Mouse (Mus musculus) kidney, adult 2 months (tissue): Measurements from ENCODE around the gene Commd4. TPM values are rescaled to one million over a fixed set of nuclear protein-coding genes. Genes with fewer than 3 reads are reported as not detected.

Experiments used
- DNase-seq: peaks from one replicate; pipeline ENCODE4 v3.0.0; 2021
- H3K27ac ChIP-seq: fragments of 200-500 bp; 2 replicates; pipeline ENCODE4 v1.5.1; 2012; ENCODE audit warnings: low read depth, low read length, control low read depth, inconsistent platforms; ENCODE audit not compliant: insufficient read depth
- H3K27me3 ChIP-seq: fragments of 200-500 bp; replicated peaks from 2 replicates; pipeline ENCODE4 v1.6.1; 2012; ENCODE audit warnings: mild to moderate bottlenecking, moderate library complexity, low read length, inconsistent platforms; ENCODE audit not compliant: control insufficient read depth, insufficient read depth
- H3K36me3 ChIP-seq: fragments of 200-500 bp; 2 replicates; pipeline ENCODE4 v1.6.1; 2012; ENCODE audit warnings: mild to moderate bottlenecking, moderate library complexity, low read length, inconsistent platforms; ENCODE audit not compliant: control insufficient read depth, insufficient read depth
- H3K4me1 ChIP-seq: fragments of 200-500 bp; 2 replicates; pipeline ENCODE4 v1.6.1; 2011; ENCODE audit warnings: low read length; ENCODE audit not compliant: control insufficient read depth, insufficient read depth
- H3K4me3 ChIP-seq: fragments of 200-500 bp; 2 replicates; pipeline ENCODE4 v1.5.1; 2011; ENCODE audit warnings: mild to moderate bottlenecking, low read depth, low read length, control low read depth; ENCODE audit not compliant: insufficient read depth
- CTCF ChIP-seq: fragments of 200-500 bp; conservative IDR thresholded peaks from 2 replicates; pipeline ENCODE4 v1.5.1; 2011; ENCODE audit warnings: low read depth, mild to moderate bottlenecking, control low read depth, low read length, moderate library complexity, mixed read lengths; ENCODE audit not compliant: insufficient read depth, insufficient read length
- POLR2A ChIP-seq: fragments of 200-500 bp; IDR thresholded peaks from one replicate; pipeline ENCODE4 v1.6.1; 2011; ENCODE audit warnings: low read depth, low read length, control low read depth
- WGBS: fragments of 180-500 bp; shearing (Covaris S2); methylation state at CpG from one replicate; pipeline ENCODE4 v1.1.7; 2018; 5-methylcytosine and 5-hydroxymethylcytosine counted together
- polyA plus RNA-seq: library from polyadenylated mRNA; depleted of rRNA; stranded (reverse); fragments of >200 nt; gene quantifications from 2 replicates; pipeline ENCODE4 v1.2.3, GENCODE M21; 2012

Commd4 gene
- polyA plus RNA-seq, 1 experiment, result 133 TPM

DNA sequence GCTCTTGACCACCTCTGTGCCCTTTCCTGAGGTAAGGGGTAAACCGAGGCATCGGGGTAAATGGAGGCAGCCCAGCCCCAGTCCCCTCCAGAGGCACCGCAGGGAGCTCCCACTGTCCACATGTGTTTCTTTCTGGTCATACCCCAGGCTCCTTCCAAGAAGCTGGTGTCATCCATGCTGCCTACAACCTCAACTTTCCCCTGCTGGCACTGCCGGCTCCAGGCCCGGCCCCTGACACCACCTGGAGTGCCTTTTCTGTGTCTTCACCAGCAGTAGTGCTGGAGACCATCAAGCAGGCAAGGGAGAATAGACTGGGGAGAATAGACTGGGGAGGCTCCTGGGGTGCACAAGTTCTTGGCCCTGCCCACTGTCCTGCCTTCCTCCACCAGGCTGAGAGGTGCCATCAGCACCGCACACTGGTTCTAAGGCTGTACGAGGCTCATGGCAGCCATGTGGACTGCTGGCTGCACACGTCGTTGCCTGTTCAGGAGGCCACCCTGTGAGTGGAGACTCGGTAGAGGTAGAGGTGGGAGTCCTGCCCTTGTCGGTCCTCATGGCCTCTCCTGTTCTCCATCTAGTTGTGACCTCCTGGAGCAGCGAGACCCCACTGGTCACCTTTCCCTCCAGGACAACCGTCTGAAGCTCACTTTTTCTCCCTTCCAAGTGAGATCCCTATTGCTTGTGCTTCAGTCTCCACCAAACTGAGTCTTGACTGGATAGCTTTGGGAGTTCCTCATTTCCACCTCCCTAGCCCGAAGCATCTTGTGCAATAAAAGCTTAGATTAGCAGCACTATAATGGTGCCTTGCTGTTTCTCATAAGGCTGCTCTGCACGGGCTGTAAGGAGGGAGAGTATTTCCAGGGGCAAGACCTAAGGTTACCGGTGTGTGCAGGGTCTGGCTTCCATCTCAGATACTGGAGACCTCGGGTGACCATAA is 16.4 kb downstream of the Commd4 start:
- Histone ChIP-seq H3K4me1 (no peaks in the 10 kb centered on the region), H3K36me3 (no peaks in the 10 kb centered on the region), H3K4me3 (no peak overlapping the region), H3K27ac (no peak overlapping the region), H3K27me3 (no peaks in the 10 kb centered on the region)
- DNase-seq, result no peak
- WGBS, result 89% methylated on average over 17 of the region's 17 CpGs
- TF ChIP-seq CTCF (no peak), POLR2A (no peak)

DNA sequence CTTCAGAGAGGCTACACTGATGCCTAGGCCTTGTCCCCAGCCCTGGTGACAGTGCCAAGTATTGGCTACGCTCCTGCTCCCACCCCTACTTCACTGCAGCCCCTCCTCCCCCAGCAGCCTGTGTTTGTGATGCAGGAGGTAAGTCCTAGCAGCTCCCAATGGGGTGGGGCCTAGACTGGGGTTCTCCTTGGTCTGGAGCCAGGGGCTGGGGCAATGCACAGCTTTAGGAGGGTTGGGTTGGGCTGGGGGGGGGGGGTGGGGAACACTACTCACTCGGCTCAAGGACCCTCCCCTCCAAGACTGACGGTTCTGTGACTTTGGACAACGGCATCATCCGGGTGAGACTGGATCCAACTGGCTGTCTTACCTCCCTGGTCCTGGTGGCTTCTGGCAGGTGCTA is 18.6 kb downstream of the Commd4 start:
- TF ChIP-seq POLR2A (no peak), CTCF (no peak)
- no peaks in the 10 kb centered on the region for H3K36me3 ChIP-seq
- DNase-seq, result no peak
- H3K4me1 ChIP-seq, result no peaks in the 10 kb centered on the region
- WGBS, result 73% methylated on average over 5 of the region's 5 CpGs
- H3K4me3 ChIP-seq, result no peak overlapping the region
- H3K27me3 ChIP-seq, result no peaks in the 10 kb centered on the region
- H3K27ac ChIP-seq, result no peak overlapping the region

DNA sequence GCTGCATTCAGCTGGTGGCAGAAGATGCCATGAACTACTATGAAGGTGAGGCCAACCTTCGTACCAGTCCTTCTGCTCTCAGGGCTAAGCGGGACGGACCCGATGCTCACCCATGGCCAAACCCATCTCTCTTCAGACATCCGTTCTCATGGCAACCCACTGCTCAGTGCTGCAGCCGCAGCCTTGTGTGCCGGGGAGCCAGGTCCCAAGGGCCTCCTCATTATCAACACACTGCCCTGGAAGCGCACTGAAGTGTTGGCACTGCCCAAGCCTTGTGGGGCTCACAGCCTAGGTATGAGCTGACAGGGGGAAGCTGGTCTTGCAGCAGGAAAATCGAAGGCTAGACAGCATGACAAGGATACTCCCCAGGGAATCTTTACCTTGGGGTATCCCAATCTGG is 19.0 kb downstream of the Commd4 start:
- no peaks in the 10 kb centered on the region for H3K36me3 ChIP-seq

DNA sequence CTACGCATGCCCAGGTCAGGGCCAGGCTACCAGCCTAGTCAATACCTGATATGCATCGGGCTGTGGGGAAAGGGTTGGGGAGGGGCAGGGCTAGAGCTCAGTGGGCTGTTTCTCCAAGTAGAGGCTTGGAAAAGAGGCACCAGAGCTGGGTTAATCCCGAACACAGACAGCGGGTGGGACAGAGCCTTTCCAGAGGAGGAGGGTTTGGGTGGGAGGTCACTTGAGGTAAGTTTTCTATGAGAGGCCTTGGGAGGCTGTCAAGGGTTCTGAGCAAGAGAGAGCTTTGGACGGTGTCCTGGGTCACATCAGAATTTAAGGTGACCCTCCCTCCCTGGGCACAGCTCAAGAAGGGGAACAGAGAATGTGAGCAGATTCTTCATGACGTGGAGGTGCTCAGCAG is 19.6 kb downstream of the Commd4 start:
- H3K4me1 ChIP-seq, result no peaks in the 10 kb centered on the region
- H3K27ac ChIP-seq, result no peak overlapping the region
- no peaks in the 10 kb centered on the region for H3K36me3 ChIP-seq
- TF ChIP-seq CTCF, result no peak
- TF ChIP-seq POLR2A, result no peak
- no peaks in the 10 kb centered on the region for H3K27me3 ChIP-seq
- H3K4me3 ChIP-seq, result no peak overlapping the region
- 90% methylated on average over 6 of the region's 6 CpGs for WGBS
- DNase-seq, result no peak

More for the DNA sequence above, 19.0 kb downstream of the Commd4 start:
- TF ChIP-seq POLR2A (no peak), CTCF (no peak)
- no peak overlapping the region for H3K4me3 ChIP-seq
- H3K4me1 ChIP-seq, result no peaks in the 10 kb centered on the region
- WGBS, result 95% methylated on average over 9 of the region's 9 CpGs
- no peak for DNase-seq
- no peak overlapping the region for H3K27ac ChIP-seq
- H3K27me3 ChIP-seq, result no peaks in the 10 kb centered on the region

DNA sequence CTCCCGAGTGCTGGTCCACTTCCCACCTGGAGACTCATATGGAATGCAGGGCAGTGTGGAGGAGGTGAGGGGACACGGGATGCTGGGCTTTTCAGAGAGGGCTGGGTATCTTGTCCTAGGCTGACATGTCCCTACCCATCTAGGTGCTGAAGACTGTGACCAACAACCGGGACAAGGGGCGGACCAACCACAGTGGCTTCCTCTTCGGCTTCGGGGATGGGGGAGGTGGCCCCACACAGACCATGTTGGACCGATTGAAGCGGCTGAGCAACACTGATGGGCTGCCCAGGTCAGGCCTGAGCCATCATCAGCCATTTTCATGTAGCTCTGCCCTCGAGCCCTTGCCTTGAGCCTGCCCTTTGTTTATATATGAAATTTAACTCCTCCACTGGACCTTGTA is 20.4 kb downstream of the Commd4 start:
- WGBS, result 85% methylated on average over 9 of the region's 9 CpGs
- H3K4me3 ChIP-seq, result no peak overlapping the region
- H3K27me3 ChIP-seq, result no peaks in the 10 kb centered on the region
- DNase-seq, result no peak
- H3K4me1 ChIP-seq, result no peaks in the 10 kb centered on the region
- no peak for TF ChIP-seq POLR2A
- no peak overlapping the region for H3K27ac ChIP-seq
- no peaks in the 10 kb centered on the region for H3K36me3 ChIP-seq

DNA sequence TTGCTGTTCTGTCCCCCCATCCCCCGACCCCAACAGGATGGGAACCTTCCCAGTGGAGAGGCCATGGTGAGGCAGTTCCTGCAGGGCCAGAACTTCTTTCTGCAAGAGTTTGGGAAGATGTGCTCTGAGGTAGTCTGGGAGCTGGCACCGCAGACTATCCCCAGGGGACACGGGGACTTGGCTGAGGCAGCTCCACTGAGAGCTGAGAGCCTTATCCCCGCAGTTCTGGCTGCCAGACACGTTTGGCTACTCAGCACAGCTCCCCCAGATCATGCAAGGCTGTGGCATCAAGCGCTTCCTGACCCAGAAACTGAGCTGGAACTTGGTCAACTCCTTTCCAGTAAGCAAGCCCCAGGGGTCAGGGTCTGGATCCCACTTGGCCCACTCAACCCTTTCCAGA is 20.9 kb downstream of the Commd4 start:
- Histone ChIP-seq H3K4me1 (no peaks in the 10 kb centered on the region), H3K27ac (no peak overlapping the region), H3K27me3 (no peaks in the 10 kb centered on the region), H3K4me3 (no peak overlapping the region), H3K36me3 (no peaks in the 10 kb centered on the region)
- DNase-seq, result no peak
- TF ChIP-seq POLR2A (no peak), CTCF (no peak)
- WGBS, result 81% methylated on average over 6 of the region's 6 CpGs

DNA sequence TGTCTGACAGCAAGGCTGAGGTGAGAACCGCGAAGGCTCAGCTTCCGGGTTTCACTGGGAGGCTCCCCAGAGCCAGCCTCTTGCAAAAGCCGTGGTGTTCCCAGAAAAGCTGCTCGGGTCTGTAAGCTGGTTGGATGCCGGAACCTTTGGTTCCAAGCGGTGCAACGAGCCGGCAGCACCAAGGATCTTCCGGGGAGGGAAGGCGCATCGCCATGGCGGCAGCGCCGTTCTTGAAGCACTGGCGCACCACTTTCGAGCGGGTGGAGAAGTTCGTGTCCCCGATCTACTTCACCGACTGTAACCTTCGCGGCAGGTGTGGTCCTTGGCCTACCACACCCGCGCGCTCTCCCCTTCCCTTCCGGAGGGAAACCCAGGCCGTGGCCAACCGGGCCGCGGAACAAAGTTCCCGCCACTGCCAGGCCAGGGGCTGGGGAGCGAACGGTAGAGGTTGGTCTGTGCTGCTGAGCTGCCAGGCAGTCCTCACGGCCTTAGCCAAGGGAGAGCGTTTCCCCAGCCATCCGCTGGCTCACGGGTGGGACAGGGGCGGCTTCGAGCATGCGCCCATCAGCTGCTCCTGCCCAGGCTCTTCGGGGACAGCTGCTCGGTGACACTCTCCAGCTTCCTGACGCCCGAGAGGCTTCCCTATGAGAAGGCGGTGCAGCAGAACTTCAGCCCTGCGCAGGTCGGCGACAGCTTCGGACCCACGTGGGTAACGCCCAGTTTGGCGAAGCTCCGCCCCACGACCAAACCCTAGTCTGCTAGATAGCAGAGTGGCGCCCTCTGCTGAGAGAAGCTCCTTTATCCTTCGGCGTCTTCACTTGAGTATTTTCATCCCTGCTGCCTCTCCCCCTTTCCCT is 27.3 kb downstream of the Commd4 start, which contains the start of gene Man2c1:
Man2c1 (plus strand) TSS at position 114 of the 857 bp plus-strand sequence.
- WGBS, result under 1% methylated on average over 58 of the region's 58 CpGs
- Histone ChIP-seq H3K27ac (peak within 1 kb of the TSS; percentile 87), H3K27me3 (no peaks in the 10 kb centered on the region), H3K4me1 (peaks cover 3% of the 10 kb centered on the region; the same call in 1 of the 2 replicates), H3K4me3 (peak within 1 kb of the TSS; percentile 91), H3K36me3 (no peaks in the 10 kb centered on the region)
- TF ChIP-seq POLR2A (peak; percentile 88), CTCF (peak; percentile 83)
- DNase-seq, result peak; percentile 96
